ENCODE assay signal across 27 mouse cellular contexts in genomic region chr14:28469696-28470095, GRCm38 (mm10). TPM values are rescaled to one million over a fixed set of nuclear protein-coding genes. Genes with fewer than 3 reads are reported as not detected.
A peak's percentile ranks its signal among the peaks of the same experiment; 100 is the strongest.
DNase-seq lines count a peak whose midpoint lies in the region; ATAC-seq and TF ChIP-seq lines count a peak whose summit lies in the region.
"Had no signal": no experiment of that assay in that cellular context is flagged by ENCODE, and none has a peak within 500 bp of the region (broad histone marks: within the 10 kb centered on the region; RNA-seq: fewer than 3 reads in every experiment).

No protein-coding gene starts in this region.

- no peaks in the 10 kb centered on the region for H3K27me3 ChIP-seq in midbrain, embryonic 11.5 days (ENCODE audit: control insufficient read depth, insufficient read depth, low read length)
- H3K27me3 ChIP-seq in midbrain, postnatal 0 days (ENCODE audit: insufficient read depth, low read length) = no peaks in the 10 kb centered on the region
- no peaks in the 10 kb centered on the region for H3K27me3 ChIP-seq in neural tube, embryonic 14.5 days (ENCODE audit: control insufficient read depth, insufficient read depth, low read length)
- H3K27me3 ChIP-seq: hindbrain, embryonic 15.5 days; liver, embryonic 13.5 days had no signal

- H3K4me2 ChIP-seq in midbrain, embryonic 11.5 days = no peak overlapping the region
- no peak overlapping the region for H3K4me2 ChIP-seq in midbrain, postnatal 0 days (ENCODE audit: low read depth, low read length, poor library complexity, severe bottlenecking)
- no peak overlapping the region for H3K4me2 ChIP-seq in neural tube, embryonic 14.5 days (ENCODE audit: low read depth, low read length)
- H3K4me2 ChIP-seq: forebrain, embryonic 15.5 days; hindbrain, embryonic 15.5 days; liver, embryonic 13.5 days had no signal

- H3K36me3 ChIP-seq in midbrain, embryonic 11.5 days (ENCODE audit: control insufficient read depth, insufficient read depth, low read length) = no peaks in the 10 kb centered on the region
- H3K36me3 ChIP-seq in midbrain, postnatal 0 days (ENCODE audit: insufficient read depth, low read length) = no peaks in the 10 kb centered on the region
- no peaks in the 10 kb centered on the region for H3K36me3 ChIP-seq in neural tube, embryonic 14.5 days (ENCODE audit: control insufficient read depth, insufficient read depth, low read length)
- H3K36me3 ChIP-seq: embryonic facial prominence, embryonic 10.5 days; forebrain, embryonic 15.5 days; heart, embryonic 10.5 days; hindbrain, embryonic 15.5 days; liver, embryonic 13.5 days had no signal

- no peak for ATAC-seq in midbrain, embryonic 11.5 days (ENCODE audit: low FRiP score)
- no peak for ATAC-seq in midbrain, postnatal 0 days (ENCODE audit: low FRiP score)
- no peak for ATAC-seq in neural tube, embryonic 14.5 days (ENCODE audit: low read depth)
- ATAC-seq: activated CD4-positive, CD25-positive, alpha-beta regulatory T cell, adult 4 months; forebrain, embryonic 15.5 days had no signal

- no peaks in the 10 kb centered on the region for H3K9me3 ChIP-seq in midbrain, embryonic 11.5 days (ENCODE audit: control insufficient read depth, low read length)
- H3K9me3 ChIP-seq in midbrain, postnatal 0 days (ENCODE audit: low read length) = no peaks in the 10 kb centered on the region
- H3K9me3 ChIP-seq in neural tube, embryonic 14.5 days (ENCODE audit: control insufficient read depth, low read length) = no peaks in the 10 kb centered on the region
- H3K9me3 ChIP-seq: embryonic facial prominence, embryonic 10.5 days; forebrain, embryonic 15.5 days; heart, embryonic 10.5 days; hindbrain, embryonic 15.5 days; liver, embryonic 13.5 days had no signal

- 35% methylated on average over 4 of the region's 4 CpGs for WGBS in midbrain, embryonic 11.5 days
- 39% methylated on average over 4 of the region's 4 CpGs for whole genome bisulfite sequencing in midbrain, postnatal 0 days
- 10% methylated on average over 4 of the region's 4 CpGs for WGBS in neural tube, embryonic 14.5 days

- peaks cover 4% of the 10 kb centered on the region; the same call in 1 of the 2 replicates for H3K4me1 ChIP-seq in midbrain, embryonic 11.5 days (ENCODE audit: control insufficient read depth, insufficient read depth, low read length)
- H3K4me1 ChIP-seq in midbrain, postnatal 0 days (ENCODE audit: insufficient read depth, low read length) = peaks cover 3% of the 10 kb centered on the region; the same call in 1 of the 2 replicates
- peaks cover 9% of the 10 kb centered on the region; the same call in 1 of the 2 replicates for H3K4me1 ChIP-seq in neural tube, embryonic 14.5 days (ENCODE audit: control insufficient read depth, insufficient read depth, low read length)
- H3K4me1 ChIP-seq: liver, embryonic 13.5 days had no signal

- TF ChIP-seq CTCF in midbrain, postnatal 0 days (IDR thresholded peaks at IDR 0.05) = no peak

- no peak overlapping the region for H3K4me3 ChIP-seq in midbrain, embryonic 11.5 days (ENCODE audit: low read depth, low read length)
- H3K4me3 ChIP-seq in midbrain, postnatal 0 days (ENCODE audit: low read depth, low read length) = no peak overlapping the region
- H3K4me3 ChIP-seq in neural tube, embryonic 14.5 days (ENCODE audit: low read depth, low read length) = no peak overlapping the region
- H3K4me3 ChIP-seq: embryonic facial prominence, embryonic 10.5 days; forebrain, embryonic 15.5 days; heart, embryonic 10.5 days; hindbrain, embryonic 15.5 days; liver, embryonic 13.5 days had no signal

- no peak overlapping the region for H3K27ac ChIP-seq in midbrain, embryonic 11.5 days (ENCODE audit: low read depth, low read length)
- H3K27ac ChIP-seq in midbrain, postnatal 0 days (ENCODE audit: low read depth, low read length) = no peak overlapping the region
- H3K27ac ChIP-seq in neural tube, embryonic 14.5 days (ENCODE audit: low read depth, low read length) = no peak overlapping the region
- H3K27ac ChIP-seq: embryonic facial prominence, embryonic 10.5 days; forebrain, embryonic 15.5 days; heart, embryonic 10.5 days; hindbrain, embryonic 15.5 days; kidney, postnatal 0 days; liver, embryonic 13.5 days had no signal

- peak; percentile 25 for DNase-seq in adrenal gland, postnatal 14 days
- DNase-seq in adrenal gland, postnatal 25 days = no peak
- peak; percentile 44 for DNase-seq in midbrain, embryonic 11.5 days (ENCODE audit: low spot score, missing footprints)
- no peak for DNase-seq in midbrain, postnatal 0 days (ENCODE audit: low spot score)
- DNase-seq in forelimb bud, embryonic 11.5 days (ENCODE audit: low read depth, low spot score) = peak; percentile 68
- DNase-seq in layer of hippocampus, postnatal 25 days (ENCODE audit: extremely low spot score in 1 of 2, low spot score in 1 of 2) = no peak
- DNase-seq: adrenal gland, adult 8-10 months; cerebellum, adult 2 months; cerebellum, postnatal 25 days; gastrocnemius, postnatal 10 days; heart, postnatal 4 days; liver, embryonic 13.5 days; lung, adult 2 months; lung, postnatal 14 days; right cerebral cortex, postnatal 14 days; spleen, adult 18-20 months; thymus, postnatal 25 days had no signal

- no peak overlapping the region for H3K9ac ChIP-seq in midbrain, embryonic 11.5 days (ENCODE audit: low read length)
- H3K9ac ChIP-seq in midbrain, postnatal 0 days (replicated peaks; ENCODE audit: low read length, poor library complexity, severe bottlenecking) = no peak overlapping the region
- H3K9ac ChIP-seq in neural tube, embryonic 14.5 days (replicated peaks; ENCODE audit: low read depth, low read length) = 0 out of 2 replicates have a peak overlapping the region, but pooled peaks have one; percentile 21
- H3K9ac ChIP-seq: forebrain, embryonic 15.5 days; hindbrain, embryonic 15.5 days; liver, embryonic 13.5 days had no signal

RNA-seq across cellular contexts. Expression of gene Wnt5a, which starts 34.9 kb away (rescaled TPM):
- 21.5 and 25.7 TPM in 2 replicates for total RNA-seq in adrenal gland, postnatal 14 days (2021)
- total RNA-seq in adrenal gland, postnatal 25 days (2021) = 42.5 and 48.3 TPM in 2 replicates
- polyA plus RNA-seq in midbrain, embryonic 11.5 days (2014; fragmentation: Nextera tagmentation; extraction: Ambion mirVana) = 27.8 and 31.3 TPM in 2 replicates
- 14.7 and 15.9 TPM in 2 replicates for total RNA-seq in midbrain, postnatal 0 days (2014; rRNA removed)
- polyA plus RNA-seq in midbrain, postnatal 0 days (2015; fragmentation: Nextera tagmentation; extraction: Ambion mirVana) = 10.0 and 11.2 TPM in 2 replicates
- polyA plus RNA-seq in neural tube, embryonic 14.5 days (2014; fragmentation: Nextera tagmentation; extraction: Ambion mirVana) = 14.2 and 16.6 TPM in 2 replicates
- total RNA-seq in layer of hippocampus, postnatal 25 days (2021) = 10 to 100 TPM in 1 of 2 experiments, 1 to 10 TPM in 1; 9.2 to 14.4 TPM
- total RNA-seq: granulocyte monocyte progenitor cell, adult 5-6 weeks; megakaryocyte progenitor cell, adult 5-6 weeks; neutrophil, adult 5-6 weeks had no signal
- polyA plus RNA-seq: activated CD4-positive, CD25-positive, alpha-beta regulatory T cell, adult 4 months had no signal

Comparison
In these comparisons a context has a peak if more than half of its experiments do, and no peak if none do; other contexts are left out.
1. DNase-seq: peak in adrenal gland, postnatal 14 days (single experiment), midbrain, embryonic 11.5 days (single experiment) and forelimb bud, embryonic 11.5 days (single experiment); none in adrenal gland, postnatal 25 days (single experiment), midbrain, postnatal 0 days (single experiment) and layer of hippocampus, postnatal 25 days (0 of 2).